Mouse (Mus musculus) forebrain, embryonic 14.5 days (tissue): ENCODE measurements around the gene Otud7a. TPM values are rescaled to one million over a fixed set of nuclear protein-coding genes. Genes with fewer than 3 reads are reported as not detected.

ENCODE experiments used
- ATAC-seq: fragments of 200-750 bp; cut with Nextera tagmentation; 2 replicates; pipeline ENCODE4 v1.8.0; 2017; ENCODE audit warnings: mild to moderate bottlenecking, moderate library complexity
- DNase-seq: peaks from one replicate; pipeline ENCODE4 v3.0.0-alpha.2; 2015; ENCODE audit warnings: low spot score
- H3K27ac ChIP-seq: fragments of 300-500 bp; sonication (generic); 2 replicates; pipeline ENCODE4 v1.5.1; 2014; ENCODE audit warnings: low read depth, mild to moderate bottlenecking, control low read depth, low read length, moderate library complexity
- H3K27me3 ChIP-seq: fragments of 300-500 bp; sonication (generic); replicated peaks from 2 replicates; pipeline ENCODE4 v1.6.1; 2014; ENCODE audit warnings: low read length, control low read depth, mixed read lengths; ENCODE audit not compliant: control insufficient read depth, insufficient read depth
- H3K36me3 ChIP-seq: fragments of 300-500 bp; sonication (generic); 2 replicates; pipeline ENCODE4 v1.6.1; 2014; ENCODE audit warnings: low read length, control low read depth; ENCODE audit not compliant: control insufficient read depth, insufficient read depth
- H3K4me1 ChIP-seq: fragments of 300-500 bp; sonication (generic); 2 replicates; pipeline ENCODE4 v1.6.1; 2014; ENCODE audit warnings: antibody characterized with exemption, low read length, control low read depth; ENCODE audit not compliant: control insufficient read depth, insufficient read depth
- H3K4me2 ChIP-seq: fragments of 300-500 bp; sonication (generic); 2 replicates; pipeline ENCODE4 v1.6.1; 2014; ENCODE audit warnings: mild to moderate bottlenecking, control low read depth, low read length
- H3K4me3 ChIP-seq: fragments of 300-500 bp; sonication (generic); 2 replicates; pipeline ENCODE4 v1.5.1; 2014; ENCODE audit warnings: low read depth, low read length, control low read depth
- H3K9ac ChIP-seq: fragments of 300-500 bp; sonication (generic); 2 replicates; pipeline ENCODE4 v1.6.1; 2014; ENCODE audit warnings: mild to moderate bottlenecking, low read length, control low read depth, moderate library complexity
- H3K9me3 ChIP-seq: fragments of 300-500 bp; sonication (generic); replicated peaks from 2 replicates; pipeline ENCODE4 v1.6.1; 2016; ENCODE audit warnings: low read length, control low read depth, mixed read lengths; ENCODE audit not compliant: control insufficient read depth
- WGBS: fragments of 180-500 bp; shearing (Covaris S2); extraction: QIAGEN DNeasy Blood & Tissue Kit; methylation state at CpG from one replicate; pipeline ENCODE4 v1.1.7; 2014; 5-methylcytosine and 5-hydroxymethylcytosine counted together
- polyA plus RNA-seq: library from polyadenylated mRNA; unstranded; fragments of >200 nt; fragmentation: Nextera tagmentation; extraction: Ambion mirVana; gene quantifications from 2 replicates; pipeline ENCODE4 v1.2.1, GENCODE M21; 2014

Otud7a gene
- polyA plus RNA-seq, 1 experiment from 2014 or later: 2.6 TPM

DNA sequence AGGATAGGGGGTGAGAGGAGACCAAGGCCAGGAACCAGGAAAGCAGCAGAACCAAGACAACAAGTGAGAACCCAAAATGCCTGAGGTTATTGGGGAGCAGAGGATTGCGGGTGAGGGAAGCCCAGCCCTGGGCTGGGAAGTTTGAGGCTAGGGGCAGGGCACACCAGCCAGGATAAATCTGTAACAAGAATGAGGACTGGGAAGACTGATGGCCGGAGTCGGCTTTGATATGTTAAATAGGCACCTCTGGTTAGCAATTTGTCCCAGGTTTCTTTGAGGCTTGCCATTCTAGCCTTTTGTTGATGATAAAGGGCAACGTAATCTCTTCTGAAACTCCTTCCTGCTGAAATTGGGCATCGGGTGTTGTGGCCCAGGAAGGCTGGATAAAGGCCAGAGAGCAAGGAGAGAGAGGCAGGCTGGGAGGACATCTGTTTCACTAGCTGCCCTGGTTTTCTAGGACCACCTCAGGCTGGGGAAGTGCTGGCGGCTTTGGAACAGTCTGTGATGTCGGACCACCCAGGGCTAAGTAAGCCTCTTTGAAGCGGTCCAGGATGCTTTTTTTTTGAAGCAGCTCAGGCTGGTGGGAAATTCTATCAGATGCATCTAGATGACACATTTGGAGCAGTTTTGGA is 351.6 kb downstream of the Otud7a start:
- DNase-seq: peak; percentile 75
- Histone ChIP-seq H3K4me2 (no peak overlapping the region), H3K4me1 (peaks cover 7% of the 10 kb centered on the region; the same call in 1 of the 2 replicates), H3K4me3 (no peak overlapping the region), H3K9me3 (no peaks in the 10 kb centered on the region), H3K36me3 (no peaks in the 10 kb centered on the region), H3K9ac (no peak overlapping the region), H3K27me3 (no peaks in the 10 kb centered on the region), H3K27ac (peak overlapping the region; percentile 49; the same call in 1 of the 2 replicates)
- 2% methylated on average over 8 of the region's 8 CpGs for WGBS
- peak; percentile 75 for ATAC-seq

DNA sequence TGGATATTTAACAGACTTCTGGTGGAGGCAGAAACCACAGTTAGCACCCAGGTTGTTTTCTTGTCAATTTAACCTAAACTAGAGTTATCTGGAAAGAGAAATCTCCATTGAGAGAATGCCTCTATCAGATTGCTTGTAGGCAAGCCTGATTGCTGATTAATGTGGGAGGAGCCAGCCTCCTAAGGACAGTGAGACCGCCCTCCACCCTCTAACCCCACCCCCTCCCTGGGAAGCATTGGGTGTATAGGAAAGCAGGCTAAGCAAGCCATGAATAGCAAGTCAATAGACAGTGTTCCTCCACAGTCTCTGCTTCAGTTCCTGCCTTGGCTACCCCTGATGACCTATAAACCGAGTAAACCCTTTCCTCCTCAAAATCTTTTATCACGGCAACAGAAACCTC is 353.9 kb downstream of the Otud7a start:
- DNase-seq: no peak
- H3K36me3 ChIP-seq: no peaks in the 10 kb centered on the region
- H3K27ac ChIP-seq: no peak overlapping the region
- peaks cover 7% of the 10 kb centered on the region; the same call in 1 of the 2 replicates for H3K4me1 ChIP-seq
- H3K4me2 ChIP-seq: no peak overlapping the region
- H3K9me3 ChIP-seq: no peaks in the 10 kb centered on the region
- no peak for ATAC-seq
- WGBS: 72% methylated on average over 3 of the region's 3 CpGs
- H3K4me3 ChIP-seq: no peak overlapping the region
- no peaks in the 10 kb centered on the region for H3K27me3 ChIP-seq
- no peak overlapping the region for H3K9ac ChIP-seq

DNA sequence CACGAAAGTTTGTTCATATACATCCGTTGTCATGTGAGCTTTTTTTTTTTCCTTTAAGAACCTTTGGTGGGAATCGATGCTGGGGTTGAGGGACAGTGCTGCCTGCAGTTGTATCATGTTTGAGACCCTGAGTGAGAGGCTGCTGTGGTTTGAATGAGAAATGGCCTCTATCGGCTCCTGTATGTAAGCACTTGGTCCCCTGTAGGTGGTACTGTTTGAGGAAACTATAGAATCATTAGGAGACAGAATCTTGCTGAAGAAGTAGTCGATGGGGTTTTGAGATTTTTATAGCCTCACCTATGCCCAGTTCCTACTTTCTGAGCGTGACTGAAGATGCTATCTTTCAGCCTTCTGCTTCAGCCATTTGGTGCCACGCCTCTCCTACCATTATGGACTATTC is 354.8 kb downstream of the Otud7a start:
- H3K4me2 ChIP-seq: no peak overlapping the region
- no peak for ATAC-seq

DNA sequence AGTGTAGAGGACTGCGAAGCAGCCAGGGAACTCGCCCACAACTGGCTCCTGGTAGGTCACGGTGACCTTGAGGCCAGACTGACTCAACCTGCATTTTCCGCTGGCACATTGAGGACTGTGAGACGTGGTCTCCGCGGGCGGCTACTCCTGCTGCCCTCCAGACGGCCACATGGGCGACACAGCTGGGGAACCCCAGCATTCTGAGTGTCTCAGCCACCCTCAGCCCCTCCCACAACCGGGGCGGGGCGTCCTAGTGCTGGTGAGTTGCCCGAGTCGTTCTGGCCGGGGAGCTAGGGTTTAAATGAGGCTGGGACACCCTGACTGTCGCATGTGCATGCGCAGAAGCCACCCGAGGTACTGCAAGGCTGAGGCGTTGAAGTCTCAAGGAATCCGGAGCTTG is 358.2 kb downstream of the Otud7a start:
- Histone ChIP-seq H3K4me1 (no peaks in the 10 kb centered on the region), H3K36me3 (no peaks in the 10 kb centered on the region), H3K4me3 (no peak overlapping the region), H3K27me3 (no peaks in the 10 kb centered on the region), H3K9me3 (no peaks in the 10 kb centered on the region), H3K9ac (no peak overlapping the region), H3K27ac (no peak overlapping the region), H3K4me2 (no peak overlapping the region)
- 91% methylated on average over 21 of the region's 21 CpGs for WGBS
- no peak for DNase-seq
- no peak for ATAC-seq

More for the DNA sequence above, 354.8 kb downstream of the Otud7a start:
- WGBS: 94% methylated on average over 7 of the region's 7 CpGs
- Histone ChIP-seq H3K4me3 (no peak overlapping the region), H3K36me3 (no peaks in the 10 kb centered on the region), H3K27me3 (no peaks in the 10 kb centered on the region), H3K27ac (no peak overlapping the region), H3K9me3 (no peaks in the 10 kb centered on the region), H3K4me1 (peaks cover 7% of the 10 kb centered on the region; the same call in 1 of the 2 replicates), H3K9ac (no peak overlapping the region)
- DNase-seq: no peak

Other genes with a start within 250 kb of the Otud7a start
- gene Chrna7, start 232.2 kb upstream of the Otud7a start, polyA plus RNA-seq: 3.7 and 5.2 TPM in 2 replicates